Mouse (Mus musculus): ENCODE results near the gene Polrmt.

DNA sequence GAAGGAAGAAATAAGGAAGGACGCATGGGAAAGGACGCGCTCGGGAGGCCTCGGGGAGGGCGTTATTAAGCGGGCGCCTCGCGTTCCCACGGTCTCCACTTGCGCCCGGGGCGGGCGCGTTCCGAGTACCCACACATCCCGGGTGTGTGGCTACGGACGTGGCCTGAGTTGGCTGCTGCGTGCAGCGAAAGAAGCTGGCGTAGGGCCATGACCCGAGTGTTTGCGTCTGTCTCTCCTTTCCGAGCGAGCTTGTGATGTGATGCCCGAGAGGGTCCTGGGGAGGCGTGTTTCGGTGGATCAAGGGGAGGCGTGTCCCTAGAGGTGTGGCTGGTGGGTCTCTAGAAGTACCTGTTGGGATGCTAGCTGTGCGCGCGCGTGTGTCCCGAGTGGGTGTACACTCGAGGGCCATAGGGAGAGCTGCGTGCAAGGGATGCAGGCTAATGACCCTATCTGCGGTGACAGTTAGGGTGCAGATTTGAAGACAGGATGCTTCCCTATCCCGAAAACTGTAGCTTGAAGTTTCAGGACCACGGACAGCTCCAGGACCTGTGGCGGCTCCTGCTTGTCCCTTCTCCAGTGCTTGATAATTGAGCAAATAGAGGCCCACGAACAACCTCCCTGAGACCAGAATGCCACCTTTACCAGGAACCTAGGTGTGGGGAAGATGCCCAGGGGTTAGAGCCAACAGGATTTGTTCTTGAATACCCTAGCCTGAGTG is 28.6 kb downstream of the Polrmt start:
- TF ChIP-seq CTCF (IDR thresholded peaks at IDR 0.05; ENCODE audit: borderline replicate concordance, insufficient read depth, low read depth, low read length), result no peak
- no peak for TF ChIP-seq POLR2A (IDR thresholded peaks at IDR 0.05; ENCODE audit: borderline replicate concordance, insufficient read depth, low read length)
